Mouse (Mus musculus) megakaryocyte-erythroid progenitor cell, adult 5-6 weeks (primary cell): ENCODE measurements around the gene Cyp3a59. TPM values are rescaled to one million over a fixed set of nuclear protein-coding genes. Genes with fewer than 3 reads are reported as not detected.
"Not testable (repeated sequence)": the region's sequence is repeated elsewhere in the genome, so short reads cannot be mapped to it uniquely, and the experiment has no call there.

ENCODE experiments used
- ATAC-seq: replicated peaks from 2 replicates; pipeline ENCODE4 v1.8.0; 2016; ENCODE audit warnings: mild to moderate bottlenecking, inconsistent platforms; ENCODE audit not compliant: severe bottlenecking, poor library complexity, low FRiP score, low TSS enrichment
- total RNA-seq, 2 experiments: library from RNA; stranded (forward) in 1 of 2; stranded (reverse) in 1 of 2; fragments of 200-1000, 215-1000 nt in 1 of 2; fragments of >200 nt in 1 of 2; fragmentation: Nextera tagmentation in 1 of 2; gene quantifications; 2 replicates each; pipeline ENCODE4 v1.2.3; 2014 to 2017

Gene Cyp3a59
- total RNA-seq (2014; fragmentation: Nextera tagmentation): not detected in 2 replicates
- not detected in 2 replicates for total RNA-seq (2017)

DNA sequence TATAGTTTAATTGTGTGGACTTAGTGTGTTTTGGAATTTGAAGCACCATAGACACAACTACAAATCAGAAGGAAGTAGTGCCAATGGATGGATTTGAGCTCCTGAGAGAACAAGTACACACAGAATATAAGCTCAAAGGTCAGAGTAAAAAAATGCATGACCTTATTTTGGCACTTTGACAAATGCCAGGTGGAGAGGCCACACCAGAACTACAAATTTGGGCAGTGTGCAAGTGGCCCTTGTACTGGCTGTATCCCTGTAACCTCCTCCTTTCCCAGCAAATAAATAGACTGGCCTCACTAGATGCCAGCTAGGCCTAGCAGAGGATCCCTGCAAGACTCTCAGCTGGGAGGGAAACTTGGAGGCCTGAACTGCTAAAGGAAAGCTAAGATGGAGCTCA is at the start of gene Cyp3a59:
Gene Cyp3a59 (plus strand): TSS at position 313 of the 400 bp plus-strand sequence.
- ATAC-seq: not testable (repeated sequence)

DNA sequence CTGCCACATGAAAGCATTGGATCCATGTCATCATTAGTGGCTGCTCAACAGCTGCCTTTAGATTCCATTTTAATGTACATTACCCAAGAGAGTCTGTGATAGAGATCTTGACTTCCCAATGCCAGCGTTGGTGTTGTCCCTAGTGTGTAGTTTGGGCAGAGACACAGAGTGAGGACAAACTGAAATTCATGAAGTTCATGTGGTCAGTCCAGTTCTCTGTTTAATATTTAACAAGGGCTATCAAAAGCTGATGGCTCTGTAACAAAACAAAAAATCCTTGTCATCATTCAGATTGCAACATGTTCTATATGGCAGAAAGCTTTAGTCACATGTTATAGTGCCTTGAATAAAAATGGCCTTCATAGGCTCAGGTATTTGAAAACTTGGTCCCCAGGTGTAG is 9.0 kb upstream of the Cyp3a59 start:
- no peak for ATAC-seq

- ATAC-seq: no peak
Measured at GRCm38 (mm10) chr5:146147903-146148302, 68.8 kb downstream of the Cyp3a59 start.

GRCm38 (mm10) chr5:146150454-146150853 is 71.4 kb downstream of the Cyp3a59 start:
- ATAC-seq: no peak

DNA sequence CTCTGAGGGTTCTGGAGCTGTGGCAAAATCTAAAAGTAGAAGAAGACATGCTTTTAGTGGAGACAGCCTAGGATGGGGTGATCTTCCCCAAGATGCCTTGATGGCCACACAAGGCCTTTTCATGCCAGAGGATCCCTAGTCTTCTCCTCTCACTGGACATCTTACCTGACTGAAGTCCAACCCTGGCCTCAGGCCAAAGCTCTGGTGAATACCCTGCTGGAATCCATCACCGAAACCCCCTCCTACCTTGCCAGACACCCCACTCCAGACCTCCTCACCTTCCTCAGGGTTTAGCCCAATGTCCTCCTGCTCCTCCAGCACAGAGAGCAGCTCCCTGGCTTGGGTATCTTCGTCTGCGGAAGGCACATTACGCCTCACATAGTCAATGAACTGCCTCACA is 79.3 kb downstream of the Cyp3a59 start:
- ATAC-seq: not testable (repeated sequence)

- not testable (repeated sequence) for ATAC-seq
Measured at GRCm38 (mm10) chr5:146160439-146160838, 81.4 kb downstream of the Cyp3a59 start, which contains the start of gene Gm5565. Gm5565 (minus strand) TSS chr5:146160539.

Other genes starting within 250 kb of the Cyp3a59 start
- not detected in 2 replicates for gene Cyp3a11, start 199.3 kb upstream of the Cyp3a59 start, total RNA-seq (2014; fragmentation: Nextera tagmentation)
- not detected in 2 replicates for gene Cyp3a11, start 199.3 kb upstream of the Cyp3a59 start, total RNA-seq (2017)
- gene Cyp3a25, start 69.6 kb upstream of the Cyp3a59 start, total RNA-seq (2014; fragmentation: Nextera tagmentation): not detected in 2 replicates
- gene Cyp3a25, start 69.6 kb upstream of the Cyp3a59 start, total RNA-seq (2017): not detected in 2 replicates
- gene Gm5565, start 81.3 kb downstream of the Cyp3a59 start, total RNA-seq (2014; fragmentation: Nextera tagmentation): not detected in 2 replicates
- not detected in 2 replicates for gene Gm5565, start 81.3 kb downstream of the Cyp3a59 start, total RNA-seq (2017)
- gene Gm6309, start 91.5 kb downstream of the Cyp3a59 start, total RNA-seq (2014; fragmentation: Nextera tagmentation): not detected in 2 replicates
- gene Gm6309, start 91.5 kb downstream of the Cyp3a59 start, total RNA-seq (2017): not detected in 2 replicates
- gene 1700001J03Rik, start 106.0 kb downstream of the Cyp3a59 start, total RNA-seq (2014; fragmentation: Nextera tagmentation): not detected in 2 replicates
- gene 1700001J03Rik, start 106.0 kb downstream of the Cyp3a59 start, total RNA-seq (2017): not detected in 2 replicates
- gene Rnf6, start 142.3 kb downstream of the Cyp3a59 start, total RNA-seq (2014; fragmentation: Nextera tagmentation): 14.0 and 15.1 TPM in 2 replicates
- gene Rnf6, start 142.3 kb downstream of the Cyp3a59 start, total RNA-seq (2017): 25.2 and 34.4 TPM in 2 replicates
- gene Cdk8, start 152.0 kb downstream of the Cyp3a59 start, total RNA-seq (2014; fragmentation: Nextera tagmentation): 60.4 and 70.3 TPM in 2 replicates
- gene Cdk8, start 152.0 kb downstream of the Cyp3a59 start, total RNA-seq (2017): 51.7 and 60.3 TPM in 2 replicates